Mouse (Mus musculus) kidney, postnatal 14 days (tissue): ENCODE measurements around the gene Riox2.

Experiments
- DNase-seq: peaks from one replicate; pipeline ENCODE4 v3.0.0; 2022; ENCODE audit warnings: mixed read lengths

The Riox2 gene

GRCm38 (mm10) chr16:59521752-59522423 lies 50.3 kb downstream of the Riox2 start:
- no peak for DNase-seq

GRCm38 (mm10) chr16:59526939-59527338 lies 55.4 kb downstream of the Riox2 start:
- no peak for DNase-seq

- DNase-seq, result no peak
These were observed 58.0 kb downstream of the Riox2 start for GRCm38 (mm10) chr16:59529570-59529969.

GRCm38 (mm10) chr16:59531243-59531642 lies 59.7 kb downstream of the Riox2 start:
- DNase-seq, result no peak

GRCm38 (mm10) chr16:59532561-59532960 lies 61.0 kb downstream of the Riox2 start:
- no peak for DNase-seq

GRCm38 (mm10) chr16:59534349-59534748 lies 62.8 kb downstream of the Riox2 start:
- no peak for DNase-seq

GRCm38 (mm10) chr16:59535673-59536072 lies 64.1 kb downstream of the Riox2 start:
- DNase-seq, result no peak

GRCm38 (mm10) chr16:59540944-59541343 lies 69.4 kb downstream of the Riox2 start:
- no peak for DNase-seq

- DNase-seq, result no peak
These were observed 69.8 kb downstream of the Riox2 start for GRCm38 (mm10) chr16:59541382-59541781.
